Mouse (Mus musculus): Measurements from ENCODE around the gene Myo5a.

DNA sequence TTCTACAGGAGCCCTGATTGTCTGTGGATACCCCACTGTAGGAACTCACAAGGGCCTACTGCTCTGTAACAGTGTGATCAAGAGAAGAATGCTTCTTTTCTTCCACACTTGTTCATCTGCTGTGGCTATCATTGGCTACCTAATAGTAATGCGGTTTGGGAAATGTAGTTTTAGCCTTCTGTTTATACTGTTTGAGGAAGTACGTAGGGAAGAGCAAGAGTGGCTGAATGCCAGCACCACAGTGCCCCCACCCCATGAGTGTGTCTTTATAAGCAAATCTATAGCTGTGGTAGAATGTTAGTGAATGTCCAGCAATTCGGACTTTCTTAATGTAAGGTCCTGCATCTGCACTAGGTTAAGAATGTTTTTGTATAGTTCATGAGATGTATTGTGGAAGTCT, 21.7 kb upstream of the Myo5a start:
- TF ChIP-seq CTCF (IDR thresholded peaks at IDR 0.05; ENCODE audit: insufficient read depth, low read length): no peak
- TF ChIP-seq POLR2A (IDR thresholded peaks at IDR 0.05; ENCODE audit: borderline replicate concordance, extremely low read depth, low read depth, low read length): no peak
